Mouse (Mus musculus): ENCODE data around the gene Shank1.

GRCm38 (mm10) chr7:44262791-44263643, 47.0 kb upstream of the Shank1 start:
- peak; percentile 92; the same call in 1 of the 2 replicates for TF ChIP-seq ZNF384 (IDR thresholded peaks at IDR 0.05; ENCODE audit: low read depth, low read length)
- no peak for TF ChIP-seq MAFK (IDR thresholded peaks at IDR 0.05; ENCODE audit: insufficient read depth, low read depth, low read length)
- TF ChIP-seq HCFC1 (IDR thresholded peaks at IDR 0.05; ENCODE audit: borderline replicate concordance, insufficient read depth, low read length), result peak; percentile 40; the same call in 1 of the 2 replicates
- no peak for TF ChIP-seq CHD2 (IDR thresholded peaks at IDR 0.05; ENCODE audit: low read depth, low read length)
- TF ChIP-seq ZC3H11A (IDR thresholded peaks at IDR 0.05; ENCODE audit: borderline replicate concordance, low read depth, low read length), result peak; percentile 95; the same call in 1 of the 2 replicates

Data from ES-E14 (cell line).